Mouse (Mus musculus) stomach, postnatal 0 days (tissue): Measurements from ENCODE around the gene Hsh2d.

Source experiments
- CTCF ChIP-seq: IDR thresholded peaks from 2 replicates; pipeline ENCODE4 v1.5.1; 2016; ENCODE audit warnings: antibody characterized with exemption, low read depth, mild to moderate bottlenecking, moderate library complexity
- EP300 ChIP-seq: optimal IDR thresholded peaks from 2 replicates; pipeline ENCODE3; 2016; ENCODE audit warnings: antibody characterized with exemption

DNA sequence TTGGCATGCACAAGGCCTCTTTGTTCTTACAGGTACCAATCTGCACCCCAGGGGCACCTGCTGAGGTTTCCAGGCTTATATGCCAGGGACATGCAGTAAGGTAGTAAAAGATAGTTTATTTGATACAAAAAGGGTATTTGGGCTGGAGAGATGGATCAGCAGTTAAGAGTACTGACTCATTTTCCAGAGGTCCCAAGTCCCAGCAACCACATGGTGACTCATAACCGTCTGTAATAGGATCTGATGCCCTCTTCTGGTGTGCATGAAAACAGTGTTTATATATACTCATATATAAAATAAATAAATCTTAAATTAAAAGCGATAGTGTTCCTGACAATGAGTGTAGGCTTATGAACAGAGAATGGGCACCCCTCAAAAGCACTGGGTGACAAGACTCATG, 31.3 kb upstream of the Hsh2d start:
- TF ChIP-seq CTCF = no peak
- no peak for TF ChIP-seq EP300
